Mouse (Mus musculus): Measurements from ENCODE around the gene Cdyl2.

The Cdyl2 gene

DNA sequence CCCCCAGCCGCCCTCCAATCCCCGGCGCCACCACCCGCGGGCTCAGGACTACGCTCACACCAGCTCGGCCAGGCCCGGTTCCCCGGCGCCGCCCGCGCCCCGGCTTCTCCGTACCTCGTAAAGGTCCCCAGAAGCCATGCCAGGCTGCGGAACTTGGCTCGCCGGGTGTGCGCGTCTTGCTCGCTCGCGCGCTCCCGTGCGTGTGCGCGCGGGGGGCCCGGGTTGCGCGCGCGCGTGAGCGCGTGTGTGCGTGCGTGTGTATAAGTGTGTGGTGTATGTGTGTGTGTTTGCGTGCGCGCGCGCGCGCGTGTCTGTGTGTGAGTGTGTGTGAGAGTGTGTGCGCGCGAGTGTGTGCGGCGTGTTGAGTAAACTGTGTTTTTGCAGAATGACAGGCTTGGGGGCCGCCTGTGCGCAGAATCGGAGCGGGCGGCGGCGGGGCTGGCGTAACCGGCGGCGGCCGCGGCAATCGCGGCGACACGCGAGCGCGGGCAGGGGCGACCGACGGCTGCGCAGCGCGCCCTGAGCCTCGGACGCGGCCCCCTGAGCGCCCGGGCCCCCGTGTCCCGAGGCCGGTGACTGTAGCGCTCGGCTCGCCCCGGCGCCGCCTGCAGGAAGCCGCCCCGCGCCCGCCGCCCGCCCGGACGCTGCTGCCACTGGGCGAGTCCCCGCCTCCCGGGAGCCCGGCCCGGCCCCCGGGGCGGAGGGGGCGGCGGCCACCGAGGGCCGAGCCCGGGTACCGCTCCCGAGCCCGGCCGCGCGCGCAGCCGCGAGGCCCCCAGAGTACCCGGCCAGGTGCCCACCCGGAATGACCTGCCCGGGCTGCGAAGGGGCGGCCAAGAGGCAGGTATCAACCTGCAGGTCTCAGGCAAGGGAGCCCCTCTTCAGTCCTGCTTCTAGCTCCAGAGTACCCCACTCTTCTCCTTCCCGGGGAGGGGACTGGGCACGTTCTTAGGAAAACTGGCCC is at the start of gene Cdyl2:
Cdyl2 (minus strand) TSS at position 308 of the 964 bp plus-strand sequence.
- in situ Hi-C loops (cut with MseI, MboI), result no loop called here

DNA sequence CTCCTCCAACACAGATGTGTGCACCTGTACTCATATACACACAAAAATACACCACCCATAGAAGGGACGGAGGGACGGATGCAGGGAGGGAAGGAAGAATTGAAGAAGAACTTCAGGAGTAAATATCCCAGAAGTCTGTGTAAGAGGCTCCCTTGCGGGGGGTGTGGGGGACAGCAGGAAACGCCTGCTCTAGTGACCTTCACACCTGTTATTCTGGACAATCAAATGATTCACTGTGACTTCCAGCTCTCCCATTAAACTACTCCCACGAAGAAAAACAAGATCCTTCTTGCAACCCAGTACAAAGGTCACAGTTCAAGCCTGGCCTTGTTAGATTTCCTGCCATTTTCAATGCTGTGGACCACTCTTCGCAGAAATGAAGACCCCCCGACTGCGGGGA is 47.8 kb upstream of the Cdyl2 start:
- in situ Hi-C loops (cut with MseI, MboI), result no loop called here

DNA sequence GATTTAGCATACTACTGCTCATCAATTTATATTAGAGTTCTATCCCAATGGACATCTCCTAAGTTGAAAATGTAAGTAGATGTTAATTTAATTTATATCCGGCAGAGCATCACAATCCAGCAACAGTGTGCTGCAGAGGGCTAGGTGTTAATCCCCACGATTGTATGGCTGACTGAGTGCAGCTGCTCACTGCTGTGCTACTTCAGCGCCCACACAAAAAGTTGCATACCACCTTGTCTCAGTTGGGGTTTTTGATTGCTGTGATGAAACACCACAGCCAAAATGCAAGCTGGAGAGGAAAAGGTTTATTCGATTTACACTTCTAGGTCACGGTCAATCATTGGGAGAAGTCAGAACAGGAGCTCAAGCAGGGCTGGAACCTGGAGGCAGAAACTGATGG is 41.4 kb upstream of the Cdyl2 start:
- in situ Hi-C loops (cut with MseI, MboI), result loop anchor here (5.0 to 10.0 kb wide), 2 partner anchors 51 to 98 kb away; no protein-coding TSS in a partner anchor

DNA sequence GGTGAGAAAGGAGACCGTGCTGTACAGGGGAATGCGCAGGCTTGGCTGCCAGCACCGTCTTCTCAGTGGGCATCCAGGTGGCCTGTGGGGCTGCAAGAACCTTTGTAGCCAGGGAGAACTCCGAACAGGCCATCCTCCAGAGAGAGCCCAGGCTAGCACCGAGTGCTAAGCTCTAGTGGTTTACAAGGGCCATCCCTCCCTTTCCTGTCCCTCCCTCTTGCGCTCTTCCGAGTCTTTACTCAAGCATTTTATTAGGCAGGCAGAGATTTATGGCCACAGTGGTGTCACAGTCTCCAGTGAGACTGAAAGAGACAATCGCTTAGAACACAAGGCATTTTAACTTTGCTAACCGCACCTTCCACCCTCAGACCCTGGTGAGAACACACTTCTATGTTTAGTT is 39.9 kb upstream of the Cdyl2 start:
- in situ Hi-C loops (cut with MseI, MboI), result loop anchor here (5.0 to 10.0 kb wide), 2 partner anchors 52 to 100 kb away; no protein-coding TSS in a partner anchor

DNA sequence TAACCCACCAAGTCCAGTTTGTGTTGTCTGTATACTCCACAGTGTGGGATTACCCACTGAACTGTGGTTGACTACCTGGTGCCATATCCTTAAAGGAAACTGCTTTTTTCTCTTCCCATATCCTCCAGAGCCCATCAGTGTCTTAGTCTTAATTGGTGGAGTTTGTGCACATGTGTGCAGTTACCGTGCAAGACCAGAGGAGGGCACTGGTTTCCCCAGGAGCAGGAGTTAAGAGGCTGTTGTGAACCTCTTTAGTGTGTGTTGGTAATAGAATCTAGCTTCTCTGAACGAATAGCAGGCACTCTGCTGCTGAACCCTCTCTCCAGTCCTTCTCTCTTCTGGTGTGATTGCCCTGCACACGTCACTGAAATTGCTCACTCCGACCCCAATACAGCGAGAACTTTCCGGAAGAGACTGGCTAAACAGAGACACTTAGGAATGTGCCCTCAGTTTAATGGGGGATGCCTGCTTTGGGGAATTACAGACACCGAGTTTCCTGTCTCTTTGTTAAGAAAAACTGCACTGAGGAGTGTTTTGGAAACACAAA is 39.1 kb upstream of the Cdyl2 start:
- in situ Hi-C loops (cut with MseI, MboI), result loop anchor here (5.0 to 10.0 kb wide), 2 partner anchors 53 to 100 kb away; no protein-coding TSS in a partner anchor

DNA sequence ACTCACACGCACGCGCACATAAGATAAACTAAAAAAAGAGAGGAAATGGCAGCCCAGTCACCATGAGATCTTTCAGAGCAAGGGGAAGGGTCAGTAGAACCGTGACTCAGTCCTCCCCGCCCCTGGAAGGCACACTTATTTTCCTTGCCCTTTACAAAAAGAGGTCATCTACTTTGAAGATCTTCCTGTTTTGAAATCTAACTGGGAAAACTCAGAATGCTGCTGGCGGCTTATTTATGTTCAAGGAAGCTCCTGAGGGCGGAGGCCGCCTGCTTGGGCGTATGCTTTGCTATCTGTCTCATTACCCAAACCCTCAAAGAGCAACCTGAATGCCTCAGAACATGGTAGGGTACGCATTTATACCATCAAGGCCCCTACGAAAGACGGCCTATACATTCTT is 38.0 kb upstream of the Cdyl2 start:
- in situ Hi-C loops (cut with MseI, MboI), result loop anchor here (5.0 to 10.0 kb wide), 2 partner anchors 54 to 102 kb away; no protein-coding TSS in a partner anchor

DNA sequence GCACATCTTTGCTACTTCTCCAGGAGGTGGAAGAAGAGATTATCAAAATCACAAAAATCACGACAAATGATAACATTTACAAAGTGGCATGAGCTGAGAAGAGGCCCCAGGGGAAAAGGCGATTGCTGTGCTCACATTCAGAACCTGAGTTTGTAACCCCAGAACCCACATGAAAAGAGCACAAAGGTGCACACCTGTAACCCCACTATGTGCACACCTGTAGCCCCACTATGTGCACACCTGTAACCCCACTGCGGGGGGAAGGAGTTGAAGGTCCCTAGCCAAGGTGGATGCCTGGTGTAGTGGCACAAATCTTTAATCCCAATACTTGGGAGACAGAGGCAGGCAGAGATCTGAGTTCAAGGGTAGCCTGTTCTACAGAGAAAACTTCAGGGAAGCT is 23.4 kb upstream of the Cdyl2 start:
- in situ Hi-C loops (cut with MseI, MboI), result no loop called here

DNA sequence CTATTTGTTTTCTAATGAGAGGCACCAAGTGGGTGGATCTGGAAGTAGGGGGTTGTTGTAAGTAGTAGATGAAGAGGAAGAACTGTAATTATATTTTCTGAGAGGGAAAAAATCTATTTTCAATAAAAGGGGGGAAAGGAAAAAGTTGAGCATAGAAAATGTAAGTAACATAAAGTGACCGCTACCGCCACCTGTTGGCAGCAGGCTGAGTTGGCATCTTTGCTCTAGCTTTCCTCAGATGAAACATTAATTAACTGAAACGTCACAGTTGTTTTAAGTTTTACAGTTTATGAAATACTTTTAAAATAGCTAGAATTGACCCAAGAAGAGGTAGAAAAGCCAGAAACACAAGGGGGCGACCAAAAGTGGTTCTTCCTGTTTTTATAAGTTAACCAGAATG is 22.8 kb upstream of the Cdyl2 start:
- in situ Hi-C loops (cut with MseI, MboI), result no loop called here

DNA sequence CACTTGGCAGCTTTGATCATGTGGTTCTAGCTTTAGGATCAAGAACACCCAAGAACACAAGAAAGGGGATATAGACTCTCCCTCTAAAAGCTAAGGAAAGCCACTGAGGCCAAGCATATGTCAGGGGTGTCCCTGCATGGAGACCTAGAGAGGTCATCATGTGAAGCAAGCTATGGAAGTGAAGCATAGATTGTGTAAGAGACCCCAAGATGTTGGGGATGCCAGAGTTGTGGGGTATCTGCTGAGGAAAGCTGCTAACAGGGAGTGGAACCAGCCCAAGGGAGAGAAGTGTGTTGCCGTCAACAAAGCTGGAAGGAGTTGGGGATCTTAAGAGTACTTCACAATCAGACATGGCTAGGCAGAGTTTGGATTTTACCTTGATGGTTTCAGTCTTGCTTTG is 7.9 kb upstream of the Cdyl2 start:
- in situ Hi-C loops (cut with MseI, MboI), result no loop called here

DNA sequence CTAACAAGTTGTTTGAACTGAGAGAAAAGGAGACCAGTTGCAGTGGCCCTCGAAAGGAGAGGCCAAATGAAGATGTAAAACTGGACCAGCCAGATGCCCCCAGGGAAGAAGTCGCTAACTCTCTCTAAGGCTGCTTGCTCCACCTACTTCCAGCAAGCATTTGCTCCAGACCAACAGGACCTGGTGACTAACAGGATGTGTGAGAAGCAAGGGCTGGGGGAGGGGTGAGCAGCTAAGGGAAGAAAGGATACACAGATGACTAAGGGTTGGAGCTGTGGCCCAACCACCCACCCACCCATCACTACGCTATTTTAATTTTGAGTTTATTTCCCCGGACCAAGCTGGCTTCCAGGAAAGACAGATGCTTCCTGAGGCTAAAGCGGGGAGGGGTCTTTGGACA is 2.5 kb upstream of the Cdyl2 start:
- in situ Hi-C loops (cut with MseI, MboI), result no loop called here

DNA sequence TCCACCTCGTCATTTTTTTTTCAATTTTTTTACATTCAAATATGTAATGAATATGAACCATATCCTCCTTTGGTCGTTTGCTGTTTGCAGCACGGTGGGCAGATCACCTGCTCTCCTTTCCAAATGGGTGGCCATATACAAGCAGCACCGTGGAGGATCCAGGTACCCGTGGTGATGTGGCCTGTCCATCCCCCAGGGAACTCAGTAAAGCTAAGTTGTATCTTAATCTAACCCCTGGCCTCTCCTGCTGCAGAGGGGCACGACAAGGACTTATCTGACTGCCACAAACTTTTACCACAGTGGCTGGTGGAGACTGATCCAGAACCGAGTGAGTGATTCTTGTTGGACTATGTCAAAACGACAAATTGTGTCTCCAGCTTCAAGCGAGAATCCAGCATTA is 1.4 kb upstream of the Cdyl2 start:
- in situ Hi-C loops (cut with MseI, MboI), result no loop called here

DNA sequence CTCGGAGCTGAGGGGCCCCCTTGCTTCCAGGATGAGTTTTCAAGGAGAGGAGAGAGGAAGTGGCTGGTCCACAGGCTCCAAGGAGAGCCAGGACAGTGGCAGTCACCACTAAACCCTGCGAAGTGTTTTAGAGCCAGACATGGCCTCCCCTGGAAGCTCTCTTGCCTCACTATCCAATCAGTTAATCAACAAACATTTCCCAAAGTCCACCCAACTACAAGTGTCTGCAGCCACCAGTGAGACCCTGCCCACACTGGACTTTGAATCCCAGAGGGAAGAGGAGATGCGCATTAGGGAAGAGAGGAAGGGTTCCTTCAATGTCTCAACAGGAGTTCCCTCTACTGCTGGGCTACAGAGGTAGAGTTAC is 840 bp upstream of the Cdyl2 start:
- in situ Hi-C loops (cut with MseI, MboI), result no loop called here

DNA sequence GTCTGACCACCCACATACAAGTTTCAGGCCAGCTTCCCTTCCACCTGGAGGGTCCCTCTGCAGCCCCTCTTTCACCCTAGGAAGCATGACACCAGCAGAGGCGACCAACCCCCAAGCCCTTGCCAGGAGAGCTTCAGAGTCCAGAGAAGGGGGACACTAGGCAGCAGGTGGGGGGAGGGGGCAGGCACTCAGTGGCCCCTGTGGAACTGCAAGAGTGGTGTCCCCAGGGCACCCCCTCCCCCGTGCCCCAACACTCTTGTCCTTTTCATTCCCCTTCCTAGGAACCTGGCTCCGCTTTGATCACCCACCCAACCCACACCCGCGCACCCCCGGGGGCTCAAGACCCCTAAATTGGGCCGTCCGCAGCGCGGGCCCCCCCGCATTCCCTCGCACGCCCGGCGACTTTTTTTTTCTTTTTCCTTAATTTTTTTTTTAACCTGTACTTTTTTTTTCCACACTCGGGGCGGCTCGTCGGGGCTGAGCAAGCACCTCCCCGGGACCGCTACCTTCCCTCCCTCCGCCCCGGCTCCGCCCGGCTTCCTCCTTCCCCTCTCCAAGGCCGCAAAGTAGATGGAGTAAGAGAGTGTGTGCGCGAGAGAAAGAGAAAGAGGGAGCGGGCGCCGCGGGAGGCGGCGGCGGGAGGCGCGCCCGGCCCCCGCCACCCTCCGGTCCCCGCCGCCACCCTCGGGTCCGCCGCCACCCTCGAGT is 661 bp downstream of the Cdyl2 start:
- in situ Hi-C loops (cut with MseI, MboI), result no loop called here

DNA sequence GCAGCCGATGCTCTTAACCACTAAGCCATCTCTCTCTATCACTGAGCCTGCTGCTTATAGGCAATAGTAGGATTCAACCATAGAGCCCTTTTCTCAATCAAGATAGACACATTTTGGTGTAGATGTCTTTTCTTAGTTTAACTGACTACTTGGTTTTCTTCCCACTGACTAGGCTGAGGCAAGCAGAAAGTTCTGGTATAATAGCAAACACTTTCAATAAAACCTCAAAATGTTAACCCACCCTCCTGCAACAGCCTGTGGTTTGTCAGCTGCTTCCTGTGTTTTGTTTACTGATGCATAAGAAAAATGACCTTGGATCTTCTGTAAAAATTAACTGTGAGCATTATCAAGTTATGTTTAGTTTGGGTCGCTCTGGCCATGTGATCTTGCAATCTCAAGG is 11.3 kb downstream of the Cdyl2 start:
- in situ Hi-C loops (cut with MseI, MboI), result no loop called here

DNA sequence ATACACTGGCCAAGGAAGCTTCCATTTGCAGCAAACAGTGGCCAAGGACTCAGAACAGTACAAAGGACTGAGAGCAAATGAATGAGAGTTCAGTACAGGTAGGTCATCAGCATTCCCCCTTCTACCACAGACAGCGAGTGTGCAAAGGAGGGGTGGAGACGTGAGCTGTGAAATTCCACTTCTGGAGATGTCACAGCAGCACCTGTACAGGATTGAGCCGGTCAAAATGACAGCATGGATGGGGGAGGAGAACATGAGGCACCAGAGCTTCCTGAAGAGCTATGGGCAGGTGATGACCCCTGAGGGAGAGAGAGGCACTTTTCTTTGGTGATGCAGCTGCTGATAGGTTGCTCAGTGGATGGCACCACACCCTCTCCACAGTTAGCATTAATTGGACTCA is 25.3 kb downstream of the Cdyl2 start:
- in situ Hi-C loops (cut with MseI, MboI), result no loop called here

DNA sequence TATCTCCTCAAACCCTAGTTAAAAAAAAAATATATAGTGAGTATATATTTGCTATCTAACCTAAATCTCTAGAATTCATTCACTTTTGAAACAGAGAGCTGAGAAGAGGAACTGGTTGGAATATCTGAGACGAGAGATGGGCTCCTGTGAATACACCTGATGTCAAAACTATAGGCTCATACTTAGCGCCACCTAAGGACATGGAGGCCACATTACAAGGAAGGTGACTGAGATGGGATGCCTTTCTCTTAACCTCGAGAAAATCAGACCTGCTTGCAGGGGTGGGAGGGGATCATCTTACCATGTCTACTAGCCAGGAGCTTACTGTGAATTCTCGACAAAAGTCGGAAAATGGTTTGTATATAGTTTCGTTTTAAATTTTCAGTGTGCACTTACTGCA is 30.3 kb downstream of the Cdyl2 start:
- in situ Hi-C loops (cut with MseI, MboI), result no loop called here

DNA sequence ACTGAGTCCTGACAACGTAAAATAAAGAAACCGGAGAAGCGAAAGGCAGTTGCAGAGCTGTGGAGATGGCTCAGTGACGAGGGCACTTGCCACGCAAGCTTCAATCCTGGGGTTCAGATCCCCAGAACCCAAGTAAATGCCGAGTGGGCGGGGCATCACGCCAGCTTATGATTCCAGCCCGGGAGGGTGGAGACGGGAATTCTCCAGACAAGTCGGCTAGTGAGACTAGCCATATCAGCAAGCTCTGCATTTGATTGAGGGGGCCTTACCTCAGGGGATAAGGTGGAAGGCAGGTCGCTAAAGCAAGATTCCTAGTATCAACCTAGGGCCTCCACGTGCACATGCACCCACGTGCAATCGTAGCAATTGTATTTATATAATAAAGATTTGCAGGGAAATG is 39.9 kb downstream of the Cdyl2 start:
- in situ Hi-C loops (cut with MseI, MboI), result no loop called here

DNA sequence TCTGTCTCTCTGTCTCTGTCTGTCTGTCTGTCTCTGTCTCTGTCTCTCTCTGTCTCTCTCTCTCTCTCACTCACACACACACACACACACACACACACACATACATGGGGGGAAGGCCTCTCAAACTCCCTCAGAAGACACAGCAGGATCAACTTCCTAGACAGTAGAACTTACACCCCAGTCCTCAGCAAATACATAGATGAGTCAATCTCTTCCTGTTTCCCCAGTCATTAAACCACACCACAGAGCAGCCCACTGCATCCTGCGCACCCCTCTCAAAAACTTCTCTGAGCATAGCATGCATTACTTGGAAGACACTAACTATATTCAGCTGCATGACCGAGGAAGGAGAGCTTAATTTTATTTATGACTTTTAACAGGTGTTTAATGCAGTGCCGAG is 43.0 kb downstream of the Cdyl2 start:
- in situ Hi-C loops (cut with MseI, MboI), result no loop called here

DNA sequence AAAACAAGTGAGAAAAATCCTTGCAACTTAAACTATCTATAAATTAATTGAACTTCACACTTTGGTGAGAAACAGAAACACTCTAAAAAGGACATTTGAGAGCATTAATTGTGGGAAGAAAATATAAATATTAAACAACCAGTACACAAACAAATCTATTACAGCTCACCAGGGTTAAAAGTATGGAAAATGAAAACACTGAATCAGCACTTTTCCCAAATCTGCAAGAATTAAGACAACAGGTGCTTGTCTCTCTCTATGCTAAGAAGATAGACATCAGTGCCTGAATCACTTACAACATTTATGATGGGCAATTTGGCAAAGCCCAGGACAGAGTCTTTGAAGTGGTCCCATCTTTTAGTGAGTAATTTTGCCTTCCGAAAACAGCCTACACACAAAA is 56.6 kb downstream of the Cdyl2 start:
- in situ Hi-C loops (cut with MseI, MboI), result no loop called here

DNA sequence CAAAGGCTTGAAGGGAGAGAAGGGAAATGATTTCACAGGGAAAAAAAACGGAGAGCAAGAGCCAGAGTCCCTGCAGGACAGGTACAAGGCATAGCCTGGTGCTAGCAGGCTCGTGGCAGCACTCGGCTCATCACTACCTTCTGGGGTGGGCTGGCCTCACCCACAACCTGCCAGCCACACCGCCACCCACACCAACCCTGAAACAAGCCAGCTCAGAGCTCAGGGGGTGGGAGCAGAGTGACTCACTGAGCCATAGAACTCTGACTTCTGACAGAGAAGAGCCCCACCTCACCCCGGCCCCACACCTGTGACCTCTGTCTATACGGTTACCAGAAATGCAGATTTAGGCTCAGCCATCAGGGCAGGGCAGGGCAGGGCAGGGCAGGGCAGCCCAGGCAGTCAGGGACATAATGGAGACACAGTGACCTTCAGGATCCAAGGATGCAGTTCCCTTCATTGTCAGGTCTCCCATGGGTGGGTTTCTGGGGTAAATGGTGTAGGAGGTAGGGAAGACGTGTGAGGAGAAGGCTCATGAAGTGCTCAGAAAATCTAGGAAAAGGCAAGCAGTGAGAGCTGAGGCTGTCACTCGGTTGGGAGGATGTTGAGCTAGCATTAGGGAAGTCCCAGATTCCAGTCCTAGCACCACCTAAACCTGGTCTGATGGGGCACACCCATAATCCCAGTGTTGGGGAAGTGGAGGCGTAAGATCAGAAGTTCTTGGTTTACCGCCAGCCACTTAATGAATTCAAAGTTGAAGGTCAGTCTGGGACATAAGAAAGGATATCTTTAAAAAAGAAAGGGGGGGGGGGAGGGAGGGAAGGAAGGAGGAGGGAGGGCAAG is 58.6 kb downstream of the Cdyl2 start:
- in situ Hi-C loops (cut with MseI, MboI), result loop anchor here in 1 of 2 experiments (5.0 kb wide), 1 partner anchor 78 kb away; no protein-coding TSS in a partner anchor

DNA sequence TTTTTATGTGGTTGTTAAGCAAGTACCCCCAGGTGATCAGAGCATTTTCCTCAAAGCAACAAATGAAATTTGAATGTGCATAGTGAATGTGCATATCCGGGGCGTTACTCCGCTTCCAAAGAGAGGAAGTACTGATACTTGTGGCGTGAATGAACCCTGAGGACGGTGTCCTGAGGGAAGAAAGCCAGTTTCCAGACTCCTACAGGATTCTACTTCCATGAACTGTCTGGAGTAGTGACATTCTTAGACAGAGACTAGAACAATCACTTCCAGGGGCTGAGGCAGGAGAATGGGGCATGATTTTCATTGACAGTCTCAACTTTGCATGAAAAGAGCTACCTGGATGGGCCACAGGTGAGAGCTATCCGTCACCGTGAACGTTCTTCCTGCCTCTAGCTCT is 59.3 kb downstream of the Cdyl2 start:
- in situ Hi-C loops (cut with MseI, MboI), result loop anchor here in 1 of 2 experiments (5.0 kb wide), 1 partner anchor 79 kb away; no protein-coding TSS in a partner anchor

Measured in mouse trophoblast stem cell (cell line).